Mouse (Mus musculus): ENCODE results near the gene Olfr312.
"Not testable (repeated sequence)": the region's sequence is repeated elsewhere in the genome, so short reads cannot be mapped to it uniquely, and the experiment has no call there.

Gene Olfr312

DNA sequence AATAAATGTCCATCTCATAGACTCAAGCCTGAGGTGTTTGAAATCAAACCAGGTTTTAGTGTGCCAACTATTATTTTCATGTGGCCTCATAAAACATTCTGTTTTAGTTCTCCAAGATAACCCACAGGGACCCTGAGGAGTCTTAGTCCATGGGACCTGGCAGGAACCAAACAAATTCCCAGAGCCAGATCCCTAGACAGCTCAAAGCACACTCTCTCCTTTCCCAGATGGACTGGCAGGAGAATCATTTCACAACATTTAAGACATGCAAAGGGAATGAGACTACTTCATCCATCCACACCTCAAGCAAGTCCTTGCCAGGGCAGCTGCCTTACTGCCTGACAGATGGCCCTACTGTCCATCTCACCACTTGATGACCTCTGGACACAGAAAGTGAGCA lies at the start of gene Olfr312:
TSS of gene Olfr312 (plus strand) at position 301 of the 400 bp plus-strand sequence.
- not testable (repeated sequence) for DNase-seq

DNA sequence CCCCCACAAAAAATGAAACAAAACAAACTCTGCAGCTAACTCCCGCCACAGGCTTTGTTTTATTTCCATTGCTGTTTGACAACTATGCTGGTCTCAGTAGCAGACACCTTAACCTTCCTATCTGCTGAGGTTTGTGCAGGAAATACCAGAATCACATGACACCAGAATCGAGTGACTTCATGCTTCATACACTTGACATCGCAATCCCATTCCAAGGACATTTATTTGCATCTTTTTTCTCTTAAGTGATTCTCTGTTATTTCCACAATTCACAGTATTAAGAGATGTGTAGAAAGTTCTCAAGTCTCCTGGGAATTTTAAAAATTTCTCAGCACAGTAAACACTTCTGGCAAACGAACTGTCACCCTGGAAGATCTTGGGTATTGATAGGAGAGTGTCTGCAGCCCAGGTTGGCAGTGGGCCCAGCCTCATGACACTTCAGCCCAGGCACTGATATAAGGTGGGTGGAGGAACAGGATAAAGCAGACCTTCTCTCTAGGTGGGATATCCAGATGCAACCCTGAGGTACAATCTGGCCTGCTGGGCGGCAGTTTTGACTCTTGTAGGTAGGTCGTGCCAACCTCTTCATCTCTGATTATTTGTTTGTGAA lies 46.5 kb upstream of the Olfr312 start, which contains the start of gene Olfr314:
TSS of gene Olfr314 (plus strand) at position 473 of the 610 bp plus-strand sequence.
- DNase-seq = peak; percentile 85

DNA sequence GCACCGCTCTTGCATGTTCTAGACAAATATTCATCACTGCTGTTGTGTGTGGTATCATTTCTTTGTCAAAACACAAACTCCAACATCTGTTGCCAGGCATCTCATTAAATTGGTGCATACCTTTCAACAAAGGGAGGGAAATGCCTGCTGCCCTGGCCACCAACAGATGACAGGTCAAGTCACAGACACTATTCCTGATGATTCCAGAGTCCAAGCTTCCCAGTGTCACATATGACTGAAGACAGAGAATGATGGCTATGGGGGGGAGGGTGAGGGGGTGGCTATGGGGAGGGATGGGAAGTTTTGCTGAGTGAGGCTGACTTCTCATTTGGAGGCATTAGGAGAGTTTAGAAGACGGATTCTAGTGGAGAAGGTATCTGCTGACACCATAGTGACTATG lies 44.9 kb upstream of the Olfr312 start:
- no peak for DNase-seq

DNA sequence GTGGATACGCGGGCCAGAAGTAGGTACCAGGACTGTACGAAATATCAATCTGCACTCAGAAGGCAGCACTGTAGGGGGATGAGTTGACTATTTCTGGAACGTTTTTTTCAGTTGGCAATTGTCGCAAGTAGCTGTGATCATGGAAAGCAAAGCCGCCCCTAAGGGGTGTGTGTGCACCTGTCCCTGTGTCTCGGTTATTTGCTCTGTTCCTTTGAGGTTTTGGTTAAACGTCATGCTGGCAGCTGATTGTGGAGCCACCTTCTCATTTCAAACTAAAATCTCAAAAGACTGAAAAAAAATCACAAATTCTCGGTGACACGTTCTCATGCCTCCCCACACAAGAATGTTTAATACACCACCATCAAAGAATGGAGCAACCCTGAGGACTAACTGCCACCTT lies 41.4 kb upstream of the Olfr312 start:
- DNase-seq = peak; percentile 71

DNA sequence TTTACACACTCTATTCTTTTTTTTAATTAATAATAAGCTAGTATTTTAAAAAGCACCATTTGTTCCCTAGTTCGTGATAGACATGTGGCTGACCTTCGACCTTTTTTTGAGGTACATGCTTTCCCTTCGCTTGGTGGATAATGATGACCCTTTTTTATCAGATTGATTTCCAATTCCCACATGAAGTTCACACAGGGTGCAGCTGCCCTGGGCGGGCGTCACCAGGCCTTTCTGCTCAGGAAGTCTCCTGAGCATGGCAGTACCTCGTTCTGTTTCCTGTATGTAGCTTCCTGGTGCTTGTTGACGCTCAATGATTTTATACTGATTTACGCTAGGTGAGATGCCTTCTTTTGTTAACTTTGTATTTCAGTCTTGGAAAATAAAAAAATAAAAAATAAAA lies 40.7 kb upstream of the Olfr312 start:
- peak; percentile 75 for DNase-seq

DNA sequence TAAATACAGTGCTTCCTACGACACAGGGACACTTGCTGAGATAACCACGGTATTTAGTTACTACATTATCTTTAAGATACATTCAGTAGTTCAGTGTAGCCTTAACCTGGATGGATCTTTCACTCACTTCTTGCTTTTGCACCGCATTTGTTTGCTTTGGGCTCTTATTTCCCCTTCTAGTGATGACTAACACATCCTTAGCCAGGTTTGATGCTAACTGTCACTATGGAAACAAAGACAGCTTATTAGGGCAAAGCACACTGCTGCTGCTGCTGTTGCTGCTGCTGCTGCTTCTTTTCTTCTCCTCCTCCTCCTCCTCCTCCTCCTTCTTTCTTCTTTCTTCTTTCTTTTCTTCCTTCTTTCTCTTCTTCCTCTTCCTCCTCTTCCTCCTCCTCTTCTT lies 39.5 kb upstream of the Olfr312 start:
- DNase-seq = peak; percentile 39

DNA sequence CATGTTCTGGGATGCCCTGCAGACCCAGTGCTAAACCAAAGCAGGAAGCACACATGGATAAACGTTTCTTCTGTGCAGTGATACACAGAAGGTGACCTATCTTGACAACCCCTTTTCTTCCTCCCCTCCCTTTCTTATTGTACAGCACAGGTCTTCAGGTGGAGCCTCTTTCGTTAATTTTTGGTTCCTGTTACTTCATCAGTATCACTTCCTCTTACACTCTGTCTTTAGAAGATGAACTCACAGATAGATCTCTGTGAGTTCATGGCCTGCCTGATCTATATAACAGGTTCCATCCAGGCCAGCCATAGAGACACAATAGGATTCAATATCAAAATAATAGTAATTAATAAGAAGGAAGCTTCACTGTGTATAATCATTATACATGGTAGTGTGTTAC lies 39.0 kb upstream of the Olfr312 start:
- peak; percentile 40 for DNase-seq

DNA sequence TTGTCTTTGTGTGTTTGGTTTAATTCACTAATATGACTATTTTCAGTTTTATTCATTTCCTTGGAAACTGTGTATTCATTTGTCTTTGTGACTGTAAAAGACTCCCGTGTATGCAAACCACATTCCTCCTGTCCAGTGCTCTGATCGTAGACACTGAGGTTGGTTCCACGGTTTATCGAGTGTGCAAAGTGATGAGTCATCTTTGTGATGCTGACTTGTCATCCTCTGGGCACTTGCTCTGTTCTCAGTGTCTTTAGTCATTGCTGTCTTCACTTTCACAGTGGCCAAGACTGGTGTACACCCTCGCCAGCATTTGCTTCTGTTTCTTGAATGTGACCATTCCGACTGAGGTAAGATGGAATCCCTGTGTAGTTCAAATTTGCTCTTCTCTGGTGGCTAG lies 38.4 kb upstream of the Olfr312 start:
- peak; percentile 15 for DNase-seq

DNA sequence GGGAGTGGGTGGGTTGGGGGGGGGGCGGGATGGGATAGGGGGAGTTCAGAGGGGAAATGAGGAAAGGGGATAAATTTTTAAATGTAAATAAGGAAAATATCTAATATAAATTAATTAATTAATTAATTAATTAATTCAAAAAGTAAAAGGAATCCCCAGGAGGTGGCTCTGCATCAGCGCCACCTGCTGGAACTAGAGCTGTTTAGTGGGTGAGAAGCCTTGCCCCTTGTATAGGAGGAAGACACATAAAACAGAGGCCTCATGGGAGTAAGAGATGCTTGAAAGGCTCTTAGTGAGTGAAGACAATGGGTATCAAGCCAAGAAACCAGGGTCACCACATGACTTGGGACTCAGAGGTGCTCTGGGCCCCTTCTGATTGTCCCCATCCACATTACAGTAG lies 33.2 kb upstream of the Olfr312 start:
- DNase-seq = no peak

DNA sequence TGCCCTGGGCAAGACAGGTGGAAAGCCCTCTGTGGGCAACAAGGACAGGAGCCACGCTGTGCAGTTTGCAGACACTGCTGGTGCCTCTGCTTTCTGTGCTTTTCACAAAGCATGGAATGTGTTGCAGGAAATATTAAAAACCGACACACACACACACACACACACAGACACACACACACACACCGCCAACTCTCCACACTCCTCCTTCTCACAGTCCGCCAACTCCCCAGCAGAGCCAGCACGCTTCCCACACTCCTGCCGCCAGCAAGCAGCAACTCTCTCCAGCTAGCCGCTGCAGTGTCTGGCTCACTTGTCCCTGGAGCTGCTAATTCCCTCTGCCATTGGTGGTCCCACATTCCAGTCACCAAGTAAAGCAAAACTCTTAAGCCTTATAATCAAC lies 32.2 kb upstream of the Olfr312 start:
- DNase-seq = no peak

DNA sequence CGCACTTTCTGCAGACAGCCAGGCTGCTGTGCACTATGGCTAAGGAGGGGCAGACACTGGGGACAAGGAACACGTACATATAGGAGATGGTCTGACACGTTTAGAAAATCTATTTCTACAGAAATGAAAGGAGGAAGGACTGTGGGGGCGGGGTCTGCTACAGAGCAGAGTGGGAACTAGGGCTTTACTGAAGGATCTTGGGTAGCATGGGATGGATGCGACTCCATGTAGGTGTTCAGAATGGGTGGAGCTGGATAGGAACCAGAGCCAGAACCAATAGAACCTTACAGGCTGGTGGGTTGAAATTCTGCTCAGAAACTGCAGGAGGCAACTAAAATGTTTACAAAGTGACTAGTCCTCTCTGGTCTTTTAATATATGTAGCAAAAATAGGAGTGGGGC lies 29.3 kb upstream of the Olfr312 start:
- DNase-seq = no peak

DNA sequence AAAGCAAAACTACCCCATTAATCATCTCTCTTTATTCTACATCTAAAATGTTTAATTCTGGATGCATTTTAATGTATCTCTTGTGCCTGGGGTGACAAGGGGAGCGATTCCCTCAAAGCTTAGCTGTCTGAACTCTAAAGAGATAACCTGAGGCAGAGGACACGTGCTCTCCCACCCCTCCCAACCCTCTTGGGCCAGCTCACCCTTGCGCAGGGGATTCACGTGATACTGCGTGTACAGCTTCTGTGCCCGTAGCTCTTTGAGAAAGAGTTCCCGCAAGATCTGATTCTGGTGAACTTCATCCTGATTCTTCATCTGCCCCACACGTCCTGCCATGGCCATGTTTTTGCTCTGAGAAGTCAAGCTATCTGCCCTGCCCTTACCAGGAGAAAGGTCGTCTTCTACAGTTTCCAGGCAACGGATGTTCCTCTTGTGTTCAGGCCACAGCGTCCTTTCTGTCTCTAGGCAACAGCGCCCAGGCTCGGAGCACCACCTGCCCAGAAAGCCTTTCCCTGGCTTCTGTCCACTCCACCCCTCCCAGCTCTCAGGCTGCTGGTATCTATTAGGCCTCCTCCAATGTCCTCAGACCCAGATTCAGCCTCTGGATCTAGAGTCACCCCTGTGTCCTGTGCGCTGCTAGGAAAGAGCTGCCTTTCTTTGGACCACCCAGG lies 27.3 kb upstream of the Olfr312 start, which contains the start of gene Fam183b:
TSS of gene Fam183b (minus strand) at position 403 of the 671 bp plus-strand sequence.
- DNase-seq = peak; percentile 88

DNA sequence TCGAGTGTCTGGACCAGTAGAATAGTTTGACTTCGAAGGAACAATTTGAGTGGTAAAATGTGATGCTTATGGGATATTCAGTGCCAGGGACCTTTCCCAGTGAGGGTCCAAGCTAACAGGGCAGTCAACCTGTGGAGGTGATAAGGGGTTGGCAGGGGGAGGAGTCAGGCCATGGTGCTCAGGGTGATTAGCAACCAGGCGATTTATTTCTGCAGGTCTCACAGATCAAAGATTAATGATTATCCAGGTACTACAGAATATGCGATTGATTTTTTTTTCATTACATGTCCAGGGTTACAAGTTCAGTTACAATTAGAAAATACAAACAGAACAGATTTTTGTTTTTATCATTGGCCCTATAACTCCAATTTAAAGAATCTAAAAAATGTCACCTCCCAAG lies 25.2 kb upstream of the Olfr312 start:
- peak; percentile 21 for DNase-seq

DNA sequence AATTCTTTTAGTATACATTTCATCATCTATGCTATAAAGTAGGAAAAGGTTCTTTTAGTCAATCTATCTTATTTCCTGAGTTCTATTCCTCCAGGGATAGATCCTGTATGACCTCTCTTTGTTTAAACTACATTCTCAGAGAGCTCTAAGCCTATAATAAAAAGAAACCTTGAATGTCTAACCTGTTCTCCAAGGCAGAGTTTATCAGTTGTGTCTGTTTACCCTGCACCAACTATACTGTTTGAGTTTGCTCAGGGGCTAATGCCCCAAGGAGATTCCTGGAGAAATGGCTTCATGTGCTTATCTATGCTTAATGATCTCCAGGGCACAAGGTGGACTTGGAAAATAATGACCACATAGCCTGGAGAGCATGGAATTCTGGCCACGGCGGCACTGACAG lies 24.6 kb upstream of the Olfr312 start:
- DNase-seq = peak; percentile 60

DNA sequence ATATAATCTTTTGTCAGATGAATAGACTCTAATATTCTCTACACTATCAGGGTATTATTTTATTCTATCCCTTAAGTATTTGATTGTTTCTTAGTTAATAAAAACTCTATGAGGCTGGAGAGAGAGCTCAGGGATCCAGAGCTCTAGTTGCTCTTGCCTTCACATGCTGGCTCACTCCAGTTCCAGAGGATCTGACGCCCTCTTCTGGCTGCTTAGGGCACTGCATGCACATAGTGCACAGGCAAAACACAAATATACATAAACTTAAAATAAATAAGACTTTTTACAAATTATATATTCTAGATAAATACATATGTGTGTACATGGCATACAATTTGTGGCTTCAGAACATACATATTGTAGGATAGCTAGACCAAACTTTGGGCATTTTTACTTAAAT lies 17.0 kb upstream of the Olfr312 start:
- no peak for DNase-seq

DNA sequence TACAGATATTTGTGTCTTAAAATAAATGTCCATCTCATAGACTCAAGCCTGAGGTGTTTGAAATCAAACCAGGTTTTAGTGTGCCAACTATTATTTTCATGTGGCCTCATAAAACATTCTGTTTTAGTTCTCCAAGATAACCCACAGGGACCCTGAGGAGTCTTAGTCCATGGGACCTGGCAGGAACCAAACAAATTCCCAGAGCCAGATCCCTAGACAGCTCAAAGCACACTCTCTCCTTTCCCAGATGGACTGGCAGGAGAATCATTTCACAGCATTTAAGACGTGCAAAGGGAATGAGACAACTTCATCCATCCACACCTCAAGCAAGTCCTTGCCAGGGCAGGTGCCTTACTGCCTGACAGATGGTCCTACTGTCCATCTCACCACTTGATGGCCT lies 14.3 kb upstream of the Olfr312 start, which contains the start of gene Olfr313:
TSS of gene Olfr313 (plus strand) at position 301 of the 400 bp plus-strand sequence.
- not testable (repeated sequence) for DNase-seq

DNA sequence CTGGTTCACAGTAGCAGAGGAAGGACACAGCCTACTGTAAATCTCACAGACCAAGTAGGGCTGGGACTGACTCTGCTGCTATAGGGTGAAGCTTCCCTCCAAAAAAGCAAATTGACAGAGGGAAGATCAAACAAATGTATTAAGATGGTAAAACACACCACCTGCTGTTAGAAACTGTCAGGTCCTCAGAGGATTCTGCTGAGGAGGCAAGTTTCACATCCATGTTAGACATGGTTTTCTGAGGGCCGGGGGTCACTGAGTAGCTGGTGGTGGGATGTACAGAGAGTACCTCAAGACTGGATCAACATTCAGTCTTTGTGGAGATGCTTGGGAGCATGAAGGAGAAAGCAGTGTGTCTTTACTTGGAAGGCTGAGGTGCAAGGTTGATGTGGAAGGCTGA lies 13.4 kb upstream of the Olfr312 start:
- no peak for DNase-seq

DNA sequence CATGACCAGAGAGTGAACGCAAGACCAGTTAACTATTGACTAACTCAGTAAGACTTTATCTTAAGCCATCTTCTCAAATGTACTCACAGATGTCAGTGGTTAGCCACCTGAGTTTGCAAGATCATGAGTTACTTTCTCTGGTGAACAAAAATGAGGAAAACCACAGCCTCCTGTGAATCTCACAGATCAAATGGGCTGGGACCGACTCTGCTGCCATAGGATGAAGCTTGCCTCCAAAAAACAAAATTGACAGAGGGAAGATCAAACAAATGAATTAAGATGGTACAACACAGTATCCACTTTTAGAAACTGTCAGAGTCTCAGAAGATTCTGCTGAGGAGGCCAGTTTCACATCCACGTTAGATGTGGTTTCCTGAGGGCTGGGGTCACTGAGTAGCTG lies 727 bp downstream of the Olfr312 start:
- DNase-seq = peak; percentile 66

DNA sequence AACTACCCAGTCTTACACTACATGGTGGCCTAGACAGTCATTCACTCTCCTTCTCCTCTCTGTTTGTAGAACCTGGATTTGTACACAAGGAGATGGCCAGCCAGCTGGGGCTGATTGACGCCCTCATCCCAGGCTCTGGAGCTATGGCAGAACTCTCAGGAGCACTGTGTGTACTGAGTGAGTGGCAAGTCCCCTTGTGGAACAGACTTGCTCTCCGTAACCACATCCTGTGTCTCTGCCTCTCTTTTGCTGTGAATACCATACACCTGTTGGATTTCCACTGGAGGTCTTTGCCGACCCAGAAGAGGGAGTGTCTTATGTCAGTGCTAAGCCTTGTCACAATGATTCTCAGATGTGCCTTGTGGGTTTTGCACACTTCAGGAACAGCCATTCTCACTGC lies 3.5 kb downstream of the Olfr312 start:
- DNase-seq = peak; percentile 55

DNA sequence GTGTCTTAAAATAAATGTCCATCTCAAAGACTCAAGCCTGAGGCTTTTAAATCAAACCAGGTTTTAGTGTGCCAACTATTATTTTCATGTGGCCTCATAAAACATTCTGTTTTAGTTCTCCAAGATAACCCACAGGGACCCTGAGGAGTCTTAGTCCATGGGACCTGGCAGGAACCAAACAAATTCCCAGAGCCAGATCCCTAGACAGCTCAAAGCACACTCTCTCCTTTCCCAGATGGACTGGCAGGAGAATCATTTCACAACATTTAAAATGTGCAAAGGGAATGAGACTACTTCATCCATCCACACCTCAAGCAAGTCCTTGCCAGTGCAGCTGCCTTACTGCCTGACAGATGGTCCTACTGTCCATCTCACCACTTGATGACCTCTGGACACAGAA lies 9.9 kb downstream of the Olfr312 start, which contains the start of gene Olfr311:
TSS of gene Olfr311 (plus strand) at position 301 of the 400 bp plus-strand sequence.
- DNase-seq = not testable (repeated sequence)

DNA sequence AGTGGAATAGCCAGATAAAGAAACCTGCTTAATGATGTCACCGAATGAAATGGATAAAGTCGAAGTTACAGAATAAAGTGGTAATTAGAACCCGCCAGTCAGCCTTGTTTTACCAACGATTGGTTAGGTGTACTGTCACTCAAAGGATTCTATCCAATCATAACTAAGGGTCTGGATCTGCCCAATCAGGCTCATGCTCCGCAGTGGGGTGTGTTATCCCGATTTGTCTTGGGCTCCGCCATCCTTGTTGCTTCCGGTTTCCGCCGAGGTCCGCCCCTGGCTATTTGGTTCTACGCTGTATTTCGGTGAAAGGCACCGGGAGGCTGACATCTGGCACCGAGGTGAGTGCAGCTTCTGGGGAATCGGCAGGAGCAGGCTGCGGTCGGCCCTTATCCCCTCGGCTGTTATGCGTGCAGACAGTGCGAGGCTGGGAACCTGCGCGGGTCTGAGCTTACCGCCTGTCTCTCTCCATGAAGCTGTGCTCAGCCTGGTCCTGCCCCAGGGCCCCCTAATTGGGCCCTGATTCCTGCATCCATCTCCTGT lies 18.0 kb downstream of the Olfr312 start, which contains the start of gene Gm12258:
TSS of gene Gm12258 (plus strand) at position 240 of the 543 bp plus-strand sequence.
- DNase-seq = peak; percentile 99

DNA sequence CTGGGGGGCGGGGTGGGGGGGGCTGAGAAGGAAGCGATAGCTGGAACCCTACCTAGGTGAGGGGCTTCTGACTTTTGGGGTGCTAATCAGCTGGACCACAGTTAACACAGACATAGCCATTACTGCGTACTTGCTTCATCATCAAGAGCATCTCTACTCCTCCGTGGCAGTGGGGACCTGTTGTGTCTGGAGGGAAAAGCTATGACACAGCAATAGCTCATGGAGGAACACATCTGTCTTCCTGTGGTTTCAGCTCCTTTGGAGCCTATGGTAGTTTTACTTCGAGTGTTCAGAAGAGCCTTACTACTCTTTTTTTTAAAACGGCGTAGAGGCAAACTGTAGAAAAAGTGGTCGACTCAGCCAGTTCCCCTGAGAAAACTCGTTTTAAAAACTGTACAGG lies 18.6 kb downstream of the Olfr312 start:
- DNase-seq = no peak

DNA sequence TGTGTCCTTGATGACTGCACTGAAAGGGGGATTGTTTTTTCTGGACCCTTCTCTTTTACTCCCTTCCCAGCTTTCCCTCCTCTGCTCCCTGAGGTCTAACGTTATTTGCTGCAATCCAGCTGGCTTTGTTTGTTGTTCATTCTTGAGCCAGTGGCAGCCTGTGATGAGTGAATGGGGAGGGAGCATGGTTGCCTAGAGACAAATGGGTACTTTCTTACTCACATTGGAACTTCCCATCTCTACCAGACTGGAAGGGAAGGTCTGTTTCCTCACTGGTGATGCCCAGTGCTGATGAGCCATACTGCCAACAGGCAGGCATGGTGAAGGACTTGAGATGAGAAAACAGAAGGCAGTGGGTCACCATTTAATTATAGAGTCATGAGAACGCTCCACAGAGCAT lies 20.7 kb downstream of the Olfr312 start:
- DNase-seq = no peak

DNA sequence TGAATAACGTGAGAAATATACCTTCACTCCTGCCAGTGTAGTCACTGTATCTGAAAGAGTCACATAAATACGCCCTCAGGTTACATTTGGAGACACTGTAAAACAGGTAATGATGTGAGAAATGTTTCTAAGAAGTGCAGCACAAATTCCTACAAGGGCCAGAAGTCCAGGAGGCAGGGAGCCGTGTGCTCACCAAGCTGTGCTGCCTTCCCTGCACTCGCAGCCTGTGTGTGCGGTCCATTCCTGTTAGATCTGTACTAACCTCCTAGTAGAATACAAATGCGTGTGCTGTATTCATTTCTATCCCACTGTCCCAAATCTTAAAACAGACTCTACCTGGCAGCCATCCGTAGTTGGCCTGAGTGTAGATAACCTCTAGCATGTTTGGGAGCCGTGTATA lies 31.7 kb downstream of the Olfr312 start:
- no peak for DNase-seq

Data from heart, adult 11 months (tissue).